Mouse (Mus musculus) CH12.LX (cell line): ENCODE measurements at regions not wholly inside any gene's neighbourhood (a gene's known extent, or its start where the extent isn't known, plus 50 kb on each side); places are given as distances from the start of the nearest gene placed in this dataset.

ENCODE experiments used
- DNase-seq: peaks from one replicate; pipeline ENCODE4 v3.0.0-alpha.2; 2013; ENCODE audit errors: extremely low read depth
- H3K27ac ChIP-seq: 2 replicates; pipeline ENCODE4 v1.5.1; 2012; ENCODE audit warnings: low read depth, mild to moderate bottlenecking, control low read depth, moderate library complexity; ENCODE audit not compliant: insufficient read depth
- H3K27me3 ChIP-seq: replicated peaks from 2 replicates; pipeline ENCODE3; 2012; ENCODE audit warnings: inconsistent platforms
- H3K36me3 ChIP-seq, 2 experiments: replicated peaks in 1 of 2; 2 replicates each; pipeline versions ENCODE3 to v1.6.1; 2012; ENCODE audit warnings: inconsistent platforms in 1 of 2, low read length in 1 of 2, mild to moderate bottlenecking in 1 of 2, mixed read lengths in 1 of 2, moderate library complexity in 1 of 2; ENCODE audit not compliant: control insufficient read depth in 1 of 2, insufficient read depth in 1 of 2
- H3K4me1 ChIP-seq, 2 experiments: 2 replicates each; pipeline ENCODE4 v1.6.1; 2012; ENCODE audit warnings: inconsistent platforms in 1 of 2, moderate library complexity in 1 of 2; ENCODE audit not compliant: insufficient read depth in 2 of 2, control insufficient read depth in 1 of 2
- H3K4me2 ChIP-seq: 2 replicates; pipeline ENCODE4 v1.6.1; 2012; ENCODE audit warnings: low read depth, mild to moderate bottlenecking, control low read depth; ENCODE audit not compliant: poor library complexity, insufficient read depth, severe bottlenecking
- H3K4me3 ChIP-seq, 3 experiments: fragments of 150-350 bp in 1 of 3; sonication (generic) in 1 of 3; replicated peaks in 1 of 3; 2 replicates each; pipeline versions ENCODE3 to v1.5.1; 2011 to 2012; ENCODE audit warnings: low read depth in 2 of 3, low read length in 2 of 3, mild to moderate bottlenecking in 2 of 3, moderate library complexity in 2 of 3, control low read depth in 1 of 3, improper control_type of control experiment in 1 of 3, inconsistent platforms in 1 of 3, mixed read lengths in 1 of 3; ENCODE audit not compliant: poor library complexity in 1 of 3
- H3K79me2 ChIP-seq: replicated peaks from 2 replicates; pipeline ENCODE4 v1.6.1; 2012; ENCODE audit warnings: mild to moderate bottlenecking, moderate library complexity; ENCODE audit not compliant: control insufficient read depth, poor library complexity, insufficient read depth, severe bottlenecking; ENCODE audit errors: extremely low read depth
- H3K9ac ChIP-seq: 2 replicates; pipeline ENCODE4 v1.6.1; 2012; ENCODE audit warnings: low read depth, mild to moderate bottlenecking, control low read depth, moderate library complexity; ENCODE audit not compliant: insufficient read depth
- H3K9me3 ChIP-seq: replicated peaks from 2 replicates; pipeline ENCODE3; 2012; ENCODE audit warnings: low read length, inconsistent platforms, mixed read lengths
- BHLHE40 ChIP-seq: IDR thresholded peaks from 2 replicates; pipeline ENCODE4 v1.6.1; 2011; ENCODE audit warnings: mild to moderate bottlenecking, low read depth, low read length, improper control_type of control experiment
- CHD2 ChIP-seq: IDR thresholded peaks from 2 replicates; pipeline ENCODE4 v1.6.1; 2011; ENCODE audit warnings: low read length, improper control_type of control experiment
- CTCF ChIP-seq, 2 experiments: IDR thresholded peaks in 1 of 2; conservative IDR thresholded peaks in 1 of 2; 2 replicates each; pipeline ENCODE4 v1.5.1; 2011 to 2012; ENCODE audit warnings: low read depth in 2 of 2, low read length in 2 of 2, improper control_type of control experiment in 1 of 2, inconsistent platforms in 1 of 2, mild to moderate bottlenecking in 1 of 2, moderate library complexity in 1 of 2
- E2F4 ChIP-seq: IDR thresholded peaks from 2 replicates; pipeline ENCODE4 v1.6.1; 2011; ENCODE audit warnings: low read depth, low read length, improper control_type of control experiment; ENCODE audit not compliant: insufficient replicate concordance
- EP300 ChIP-seq: IDR thresholded peaks from 2 replicates; pipeline ENCODE4 v1.6.1; 2011; ENCODE audit warnings: low read length, improper control_type of control experiment
- HCFC1 ChIP-seq: IDR thresholded peaks from 2 replicates; pipeline ENCODE4 v1.6.1; 2012; ENCODE audit warnings: low read depth, mild to moderate bottlenecking, inconsistent platforms, low read length, improper control_type of control experiment
- MAFK ChIP-seq: IDR thresholded peaks from 2 replicates; pipeline ENCODE4 v1.6.1; 2011; ENCODE audit warnings: low read length, improper control_type of control experiment; ENCODE audit not compliant: insufficient replicate concordance
- MEF2A ChIP-seq: IDR thresholded peaks from 2 replicates; pipeline ENCODE4 v1.6.1; 2014; ENCODE audit warnings: low read depth, mild to moderate bottlenecking, inconsistent platforms, low read length, improper control_type of control experiment, borderline replicate concordance
- PAX5 ChIP-seq: IDR thresholded peaks from 2 replicates; pipeline ENCODE4 v1.6.1; 2012; ENCODE audit warnings: low read length, inconsistent platforms, mixed read lengths
- POLR2A ChIP-seq: IDR thresholded peaks from 2 replicates; pipeline ENCODE4 v1.6.1; 2011; ENCODE audit warnings: low read depth, mild to moderate bottlenecking, improper control_type of control experiment, low read length
- POLR2AphosphoS2 ChIP-seq: IDR thresholded peaks from 2 replicates; pipeline ENCODE4 v1.6.1; 2011; ENCODE audit warnings: low read depth, low read length, improper control_type of control experiment
- RAD21 ChIP-seq: IDR thresholded peaks from 2 replicates; pipeline ENCODE4 v1.6.1; 2011; ENCODE audit warnings: low read depth, mild to moderate bottlenecking, low read length, improper control_type of control experiment, moderate library complexity
- SIN3A ChIP-seq: IDR thresholded peaks from 2 replicates; pipeline ENCODE4 v1.6.1; 2012; ENCODE audit warnings: low read length, improper control_type of control experiment, inconsistent platforms
- SMC3 ChIP-seq: IDR thresholded peaks from 2 replicates; pipeline ENCODE4 v1.6.1; 2011; ENCODE audit warnings: low read depth, low read length, improper control_type of control experiment
- TBP ChIP-seq: conservative IDR thresholded peaks from 2 replicates; pipeline ENCODE4 v1.6.1; 2011; ENCODE audit warnings: low read depth, low read length, improper control_type of control experiment
- UBTF ChIP-seq: IDR thresholded peaks from 2 replicates; pipeline ENCODE4 v1.6.1; 2012; ENCODE audit warnings: low read depth, mild to moderate bottlenecking, inconsistent platforms, low read length, improper control_type of control experiment, moderate library complexity
- ZMIZ1 ChIP-seq: IDR thresholded peaks from 2 replicates; pipeline ENCODE4 v1.6.1; 2012; ENCODE audit warnings: low read depth, mild to moderate bottlenecking, inconsistent platforms, low read length, improper control_type of control experiment
- dilution Hi-C: fragments of 300-500 bp; cut with MboI; formaldehyde crosslinking; loops from 2 replicates; pipeline ENCODE4 v1.14.3; 2020; ENCODE audit warnings: low sequenced_read_pairs; ENCODE audit not compliant: extremely low pct_unique_long_range_greater_than_20kb, extremely low pct_ligation_motif_present
- in situ Hi-C: fragments of 300-500 bp; cut with MboI; formaldehyde crosslinking; loops from 3 replicates; pipeline ENCODE4 v1.14.3; 2019; ENCODE audit warnings: low sequenced_read_pairs, low pct_ligation_motif_present, low pct_unique_long_range_greater_than_20kb, mixed read lengths

- dilution Hi-C loops = no loop called here
- in situ Hi-C loops = no loop called here
- no peaks in the 10 kb centered on the region for H3K27me3 ChIP-seq
- no peak overlapping the region for H3K9ac ChIP-seq
- no peaks in the 10 kb centered on the region for H3K79me2 ChIP-seq
- peaks cover 78% of the 10 kb centered on the region for H3K9me3 ChIP-seq
- no peak for TF ChIP-seq ZMIZ1
- TF ChIP-seq RAD21 = no peak
- no peak for TF ChIP-seq PAX5
- no peak for TF ChIP-seq E2F4
- TF ChIP-seq SMC3 = no peak
- no peak for TF ChIP-seq MAFK
- no peak for TF ChIP-seq UBTF
- TF ChIP-seq EP300 = no peak
- TF ChIP-seq POLR2AphosphoS2 = no peak
- H3K4me1 ChIP-seq = no peaks in the 10 kb centered on the region
- H3K4me3 ChIP-seq = no peak overlapping the region
- DNase-seq = no peak
- no peak overlapping the region for H3K4me2 ChIP-seq
- H3K27ac ChIP-seq = no peak overlapping the region
- H3K36me3 ChIP-seq = no peaks in the 10 kb centered on the region
Measured at GRCm38 (mm10) chr2:161405847-161406384, 297.0 kb upstream of the Chd6 start.

- H3K27ac ChIP-seq = no peak overlapping the region
- no peak for TF ChIP-seq TBP
- no peak for TF ChIP-seq CTCF (conservative IDR thresholded peaks at IDR 0.05 in 1 of 2, IDR thresholded peaks at IDR 0.05 in 1 of 2; ENCODE audit: low read depth in 2 of 2, low read length in 2 of 2)
- TF ChIP-seq UBTF = no peak
- no peak for TF ChIP-seq POLR2A
- no peak for TF ChIP-seq HCFC1
- TF ChIP-seq SIN3A = no peak
- no peak for TF ChIP-seq BHLHE40
- no peak for TF ChIP-seq MEF2A
- TF ChIP-seq CHD2 = no peak
- TF ChIP-seq, all 38 proteins: peak for 0
- Histone ChIP-seq H3K79me2 (no peaks in the 10 kb centered on the region), H3K9ac (no peak overlapping the region), H3K27me3 (no peaks in the 10 kb centered on the region), H3K4me2 (no peak overlapping the region), H3K4me1 (no peaks in the 10 kb centered on the region), H3K4me3 (no peak overlapping the region), H3K9me3 (peaks cover 75% of the 10 kb centered on the region), H3K36me3 (no peaks in the 10 kb centered on the region)
- DNase-seq = no peak
- dilution Hi-C loops = no loop called here
- in situ Hi-C loops = no loop called here
Measured at GRCm38 (mm10) chr2:161398061-161398460, 289.2 kb upstream of the Chd6 start.
